Mouse (Mus musculus) lung, adult 2 months (tissue): ENCODE data around the gene Phf8.

Experiments
- CTCF ChIP-seq: fragments of 200-500 bp; IDR thresholded peaks from 2 replicates; pipeline ENCODE4 v1.5.1; 2011; ENCODE audit warnings: mild to moderate bottlenecking, low read length, control low read depth; ENCODE audit not compliant: insufficient read depth
- POLR2A ChIP-seq: fragments of 200-500 bp; IDR thresholded peaks from 2 replicates; pipeline ENCODE4 v1.6.1; 2011; ENCODE audit warnings: low read depth, mild to moderate bottlenecking, control low read depth, low read length, borderline replicate concordance; ENCODE audit errors: extremely low read depth

DNA sequence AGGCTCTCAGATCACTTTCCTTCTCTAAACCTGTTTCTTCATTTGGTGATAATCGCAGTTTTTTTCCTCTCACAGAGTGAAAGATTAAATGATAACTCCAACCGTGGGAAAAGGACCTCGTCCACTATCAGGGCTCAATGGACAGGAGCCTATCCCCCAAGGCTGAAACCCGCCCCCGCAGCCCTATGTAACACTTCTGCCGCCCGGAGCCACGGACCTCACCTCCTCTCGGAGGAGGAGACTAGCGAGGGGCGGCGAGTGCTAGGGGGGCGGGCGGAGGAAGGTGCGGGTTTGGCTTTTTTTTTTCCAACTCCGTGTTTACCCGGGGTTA lies 380 bp upstream of the Phf8 start:
- TF ChIP-seq CTCF (no peak), POLR2A (no peak)
